Mouse (Mus musculus) left cerebral cortex, adult 2 months (tissue): ENCODE measurements at regions not wholly inside any gene's neighbourhood (a gene's known extent, or its start where the extent isn't known, plus 50 kb on each side); places are given as distances from the start of the nearest gene placed in this dataset.
A peak's percentile ranks its signal among the peaks of the same experiment; 100 is the strongest.

Experiments used
- DNase-seq, 2 experiments: peaks; one replicate each; pipeline ENCODE4 v3.0.0; 2021 to 2022; ENCODE audit warnings: low spot score in 2 of 2, mixed read lengths in 1 of 2; ENCODE audit errors: extremely low spot score in 1 of 2
- H3K27ac ChIP-seq: fragments of 200-600 bp; 2 replicates; pipeline ENCODE4 v1.8.1; 2022
- H3K4me3 ChIP-seq: fragments of 200-600 bp; 2 replicates; pipeline ENCODE4 v1.8.1; 2022
- CTCF ChIP-seq: fragments of 200-600 bp; IDR thresholded peaks from 2 replicates; pipeline ENCODE4 v1.8.1; 2022; ENCODE audit warnings: antibody characterized with exemption, mild to moderate bottlenecking, moderate library complexity
- intact Hi-C: fragments of 180-260 bp; cut with DNase I; formaldehyde crosslinking; loops from one replicate; pipeline ENCODE4 v1.15.1; 2025

DNA sequence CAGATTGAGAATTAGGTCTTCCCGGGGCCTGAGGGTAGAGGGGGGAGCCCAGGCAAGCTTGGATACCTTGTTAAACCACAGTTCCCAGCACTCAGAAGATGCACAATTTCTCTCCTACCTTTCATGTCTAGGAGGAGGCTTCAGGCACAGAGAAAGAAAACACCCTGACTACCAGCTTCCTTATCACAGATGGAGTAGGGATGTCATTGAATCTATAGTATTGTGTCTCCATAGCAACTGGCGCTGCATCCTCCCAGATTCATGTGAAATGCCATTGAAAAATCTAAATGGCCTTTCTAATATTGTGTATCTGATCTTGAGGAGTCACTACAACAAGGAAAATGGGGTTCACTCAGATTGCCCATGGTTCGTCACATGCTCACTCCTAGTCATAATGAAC lies 88.8 kb upstream of the Zkscan2 start:
- no peak for DNase-seq
- Histone ChIP-seq H3K27ac (no peak overlapping the region), H3K4me3 (no peak overlapping the region)
- TF ChIP-seq CTCF: no peak
- intact Hi-C loops: no loop called here

DNA sequence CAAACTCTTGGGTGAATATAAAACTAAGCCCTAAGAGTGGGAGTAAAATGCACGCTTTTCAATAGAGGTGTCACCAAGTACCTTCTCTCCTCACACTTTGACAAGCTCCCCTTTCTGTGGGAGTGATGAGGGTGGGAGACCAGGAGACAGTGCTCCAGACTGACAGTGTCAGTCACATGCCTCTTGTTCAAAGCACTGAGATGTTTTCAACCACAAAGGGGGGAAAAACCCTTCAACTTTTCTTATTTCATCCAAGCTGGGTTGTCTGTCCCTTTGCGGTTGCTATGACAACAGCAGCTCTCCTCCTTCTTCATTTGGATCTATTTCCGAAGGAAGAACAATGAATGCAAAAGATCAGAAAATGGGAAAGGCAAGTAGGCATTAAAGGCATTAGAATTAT lies 73.5 kb upstream of the Zkscan2 start:
- no peak overlapping the region for H3K27ac ChIP-seq
- peak in 1 of 2 experiments; percentile 9 for DNase-seq
- no peak for TF ChIP-seq CTCF

DNA sequence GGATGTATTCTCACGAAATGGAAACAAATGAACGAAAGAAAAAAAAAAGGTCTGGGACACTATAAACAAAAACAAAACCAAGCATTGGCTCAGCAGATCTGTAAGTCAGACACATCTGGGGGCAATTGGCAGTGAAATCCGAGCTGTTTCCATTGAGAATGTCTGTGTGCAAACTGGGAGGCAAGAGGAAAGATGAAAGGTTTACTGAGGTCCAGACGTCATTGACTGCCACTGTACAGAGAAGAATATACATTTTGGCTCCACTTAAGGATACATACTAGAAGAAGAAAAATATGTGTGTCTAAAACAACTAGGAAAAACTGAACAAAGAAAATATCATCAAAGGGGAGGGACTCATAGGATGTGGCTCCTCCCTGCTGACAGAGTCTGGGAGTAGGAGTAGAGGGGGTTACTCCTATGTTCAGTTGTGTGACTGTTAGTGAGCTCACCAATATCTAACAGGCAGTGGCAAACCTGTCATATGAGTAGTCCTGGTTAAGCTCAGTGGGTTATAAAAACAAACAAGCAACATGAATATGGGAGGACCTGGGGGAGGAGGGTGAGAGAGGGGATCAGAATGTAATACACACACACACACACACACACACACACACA lies 72.2 kb upstream of the Zkscan2 start:
- no peak for DNase-seq
- H3K27ac ChIP-seq: no peak overlapping the region
- no peak for TF ChIP-seq CTCF
- intact Hi-C loops: no loop called here
- no peak overlapping the region for H3K4me3 ChIP-seq

More for the DNA sequence above, 73.5 kb upstream of the Zkscan2 start:
- no peak overlapping the region for H3K4me3 ChIP-seq
- intact Hi-C loops: no loop called here

DNA sequence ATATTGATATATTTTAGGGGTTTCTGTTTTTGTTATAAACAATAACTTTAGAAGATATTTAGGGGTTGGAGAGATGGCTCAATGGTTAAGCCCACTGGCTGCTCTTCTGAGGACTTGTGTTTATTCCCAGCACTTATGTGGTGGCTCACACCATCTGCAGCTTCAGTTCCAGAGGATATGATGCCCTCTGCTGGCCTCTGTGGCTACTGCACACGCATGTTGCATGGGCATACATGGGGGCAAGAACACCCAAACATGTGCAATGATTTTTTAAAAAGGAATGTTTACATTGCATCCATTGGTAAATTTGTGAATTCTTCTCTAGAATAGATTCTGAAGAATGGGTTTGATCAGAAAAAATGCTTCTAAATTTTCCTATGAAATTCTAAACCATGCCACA lies 66.0 kb upstream of the Zkscan2 start:
- Histone ChIP-seq H3K4me3 (no peak overlapping the region), H3K27ac (no peak overlapping the region)
- intact Hi-C loops: no loop called here
- no peak for DNase-seq
- peak; percentile 20 for TF ChIP-seq CTCF

DNA sequence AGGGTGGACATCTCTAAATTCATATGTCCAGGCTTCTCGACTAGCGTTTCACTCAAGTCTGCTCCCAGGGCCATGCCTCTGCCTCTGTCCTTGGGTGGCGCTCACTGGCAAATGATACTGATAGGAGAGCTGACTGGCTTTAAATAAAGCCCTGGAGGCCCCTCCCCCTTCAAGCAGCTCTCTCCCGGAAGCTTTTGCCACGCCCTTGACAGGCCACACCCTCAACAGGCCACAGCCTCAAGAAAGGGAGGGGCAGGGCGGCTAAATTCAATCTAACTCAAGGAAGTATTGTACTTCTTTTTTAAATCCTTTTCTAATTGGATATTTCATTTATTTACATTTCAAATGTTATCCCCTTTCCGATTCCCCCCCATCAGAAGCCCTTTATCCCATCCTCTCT lies 59.3 kb upstream of the Zkscan2 start:
- no peak overlapping the region for H3K27ac ChIP-seq
- no peak overlapping the region for H3K4me3 ChIP-seq
- no peak for TF ChIP-seq CTCF
- no peak for DNase-seq
- intact Hi-C loops: no loop called here
